16 mouse cellular contexts compared by ENCODE assay signal in genomic region chr6:67115505-67116303, GRCm38 (mm10).
DNase-seq lines count a peak whose midpoint lies in the region; ATAC-seq and TF ChIP-seq lines count a peak whose summit lies in the region.
"Had no signal": no experiment of that assay in that cellular context is flagged by ENCODE, and none has a peak within 500 bp of the region (broad histone marks: within the 10 kb centered on the region; RNA-seq: fewer than 3 reads in every experiment).

No protein-coding gene starts in this region.

- H3K4me2 ChIP-seq in hindbrain, embryonic 12.5 days (replicated peaks): no peak overlapping the region
- H3K4me2 ChIP-seq in midbrain, embryonic 12.5 days (replicated peaks): no peak overlapping the region
- no peak overlapping the region for H3K4me2 ChIP-seq in midbrain, embryonic 14.5 days (ENCODE audit: low read length)
- no peak overlapping the region for H3K4me2 ChIP-seq in myocyte (ENCODE audit: low read depth)
- H3K4me2 ChIP-seq: kidney, embryonic 15.5 days; neural tube, embryonic 15.5 days had no signal

- no peaks in the 10 kb centered on the region for H3K9me3 ChIP-seq in hindbrain, embryonic 12.5 days (replicated peaks)
- no peaks in the 10 kb centered on the region for H3K9me3 ChIP-seq in hindbrain, embryonic 10.5 days
- no peaks in the 10 kb centered on the region for H3K9me3 ChIP-seq in midbrain, embryonic 12.5 days
- H3K9me3 ChIP-seq in midbrain, embryonic 14.5 days (ENCODE audit: control insufficient read depth, low read length): no peaks in the 10 kb centered on the region
- H3K9me3 ChIP-seq: kidney, embryonic 15.5 days; megakaryocyte, embryonic 14.5 days; neural tube, embryonic 15.5 days had no signal

- no peak overlapping the region for H3K9ac ChIP-seq in hindbrain, embryonic 12.5 days
- H3K9ac ChIP-seq in midbrain, embryonic 12.5 days (replicated peaks): no peak overlapping the region
- no peak overlapping the region for H3K9ac ChIP-seq in midbrain, embryonic 14.5 days (replicated peaks; ENCODE audit: low read length)
- H3K9ac ChIP-seq: kidney, embryonic 15.5 days; neural tube, embryonic 15.5 days had no signal

- peak; percentile 19 to 56 for DNase-seq in cerebellum, postnatal 10 days
- no peak for DNase-seq in cerebellum, adult 8-10 months
- DNase-seq in hindbrain, embryonic 10.5 days (ENCODE audit: low spot score): no peak
- DNase-seq in midbrain, embryonic 14.5 days: no peak
- no peak for DNase-seq in spleen, postnatal 10 days (ENCODE audit: low spot score in 2 of 2)
- DNase-seq: adrenal gland, postnatal 36 days; layer of hippocampus, postnatal 36 days had no signal

- H3K27me3 ChIP-seq in hindbrain, embryonic 12.5 days: peaks cover 11% of the 10 kb centered on the region
- peaks cover 31% of the 10 kb centered on the region for H3K27me3 ChIP-seq in hindbrain, embryonic 10.5 days (ENCODE audit: insufficient read depth, poor library complexity, severe bottlenecking)
- peaks cover 13% of the 10 kb centered on the region for H3K27me3 ChIP-seq in midbrain, embryonic 12.5 days
- H3K27me3 ChIP-seq in midbrain, embryonic 14.5 days (ENCODE audit: control insufficient read depth, insufficient read depth, low read length): no peaks in the 10 kb centered on the region
- no peaks in the 10 kb centered on the region for H3K27me3 ChIP-seq in myocyte (ENCODE audit: control insufficient read depth, insufficient read depth, insufficient read length)

- no peak for TF ChIP-seq POLR2A in myocyte (IDR thresholded peaks at IDR 0.05; ENCODE audit: insufficient read length, low read depth)

- 32% methylated on average over 1 of the region's 1 CpGs for WGBS in hindbrain, embryonic 12.5 days
- WGBS in hindbrain, embryonic 10.5 days: 42% methylated on average over 1 of the region's 1 CpGs
- 35% methylated on average over 1 of the region's 1 CpGs for WGBS in midbrain, embryonic 12.5 days
- WGBS in midbrain, embryonic 14.5 days: 37% methylated on average over 1 of the region's 1 CpGs

- 0 out of 2 replicates have a peak, but pooled peaks have one; percentile 18 for ATAC-seq in hindbrain, embryonic 12.5 days (ENCODE audit: low FRiP score)
- ATAC-seq in midbrain, embryonic 12.5 days (ENCODE audit: low FRiP score, low read depth): peak; percentile 50; the same call in 1 of the 2 replicates
- no peak for ATAC-seq in midbrain, embryonic 14.5 days (ENCODE audit: low FRiP score, low TSS enrichment)
- ATAC-seq: activated CD4-positive, CD25-positive, alpha-beta regulatory T cell, adult 4 months; inflammation-experienced regulatory T-cells, adult 6 months; lung, postnatal 0 days had no signal

- peaks cover 7% of the 10 kb centered on the region for H3K4me1 ChIP-seq in hindbrain, embryonic 12.5 days
- peaks cover 16% of the 10 kb centered on the region; the same call in 1 of the 2 replicates for H3K4me1 ChIP-seq in hindbrain, embryonic 10.5 days (replicated peaks)
- 0 out of 2 replicates have a peak, but pooled peaks cover 10% of the 10 kb centered on the region for H3K4me1 ChIP-seq in midbrain, embryonic 12.5 days
- 0 out of 2 replicates have a peak, but pooled peaks cover 2% of the 10 kb centered on the region for H3K4me1 ChIP-seq in midbrain, embryonic 14.5 days (ENCODE audit: control insufficient read depth, insufficient read depth, low read length)
- H3K4me1 ChIP-seq: megakaryocyte, embryonic 14.5 days had no signal

- H3K4me3 ChIP-seq in hindbrain, embryonic 12.5 days: no peak overlapping the region
- H3K4me3 ChIP-seq in hindbrain, embryonic 10.5 days: no peak overlapping the region
- no peak overlapping the region for H3K4me3 ChIP-seq in midbrain, embryonic 12.5 days
- no peak overlapping the region for H3K4me3 ChIP-seq in midbrain, embryonic 14.5 days (replicated peaks; ENCODE audit: low read depth, low read length)
- H3K4me3 ChIP-seq in myocyte: no peak overlapping the region
- H3K4me3 ChIP-seq: kidney, embryonic 15.5 days; megakaryocyte, embryonic 14.5 days; neural tube, embryonic 15.5 days had no signal

- H3K27ac ChIP-seq in hindbrain, embryonic 12.5 days: no peak overlapping the region
- no peak overlapping the region for H3K27ac ChIP-seq in hindbrain, embryonic 10.5 days
- H3K27ac ChIP-seq in midbrain, embryonic 12.5 days (replicated peaks): no peak overlapping the region
- H3K27ac ChIP-seq in midbrain, embryonic 14.5 days (replicated peaks; ENCODE audit: low read depth, low read length): no peak overlapping the region
- H3K27ac ChIP-seq: kidney, embryonic 15.5 days; neural tube, embryonic 15.5 days had no signal

- H3K79me2 ChIP-seq in myocyte (ENCODE audit: control insufficient read depth, insufficient read depth): no peaks in the 10 kb centered on the region

- no peak overlapping the region for H3ac ChIP-seq in myocyte (ENCODE audit: control insufficient read depth, insufficient read length)

- no peaks in the 10 kb centered on the region for H3K36me3 ChIP-seq in hindbrain, embryonic 12.5 days
- no peaks in the 10 kb centered on the region for H3K36me3 ChIP-seq in hindbrain, embryonic 10.5 days
- no peaks in the 10 kb centered on the region for H3K36me3 ChIP-seq in midbrain, embryonic 12.5 days
- H3K36me3 ChIP-seq in midbrain, embryonic 14.5 days (ENCODE audit: control insufficient read depth, insufficient read depth, low read length): no peaks in the 10 kb centered on the region
- no peaks in the 10 kb centered on the region for H3K36me3 ChIP-seq in myocyte (ENCODE audit: control insufficient read depth, insufficient read depth)
- H3K36me3 ChIP-seq: kidney, embryonic 15.5 days; neural tube, embryonic 15.5 days had no signal

TF ChIP-seq in myocyte, 11 proteins besides CTCF, POLR2A, EP300 and RAD21:
- TF ChIP-seq TCF12 (IDR thresholded peaks at IDR 0.05; ENCODE audit: insufficient read depth, poor library complexity, severe bottlenecking) (no peak), REST (IDR thresholded peaks at IDR 0.05; ENCODE audit: insufficient read depth, insufficient read length) (no peak), USF1 (IDR thresholded peaks at IDR 0.05; ENCODE audit: low read depth) (no peak), E2F4 (IDR thresholded peaks at IDR 0.05; ENCODE audit: insufficient read depth) (no peak), MYOD1 (IDR thresholded peaks at IDR 0.05; ENCODE audit: control insufficient read depth in 1 of 3, insufficient read length in 2 of 3, low read depth in 2 of 3) (peak; percentile 4 to 75 (median 14)), TCF3 (IDR thresholded peaks at IDR 0.05; ENCODE audit: insufficient read length, low read depth) (no peak), MYOG (IDR thresholded peaks at IDR 0.05; ENCODE audit: control insufficient read depth in 1 of 3, insufficient read depth in 1 of 3, insufficient read length in 2 of 3, low read depth in 2 of 3) (peak in 2 of 3 experiments; percentile 35 to 68), MAX (IDR thresholded peaks at IDR 0.05; ENCODE audit: low read depth) (no peak), POLR2AphosphoS2 (IDR thresholded peaks at IDR 0.05; ENCODE audit: insufficient read length, low read depth) (no peak)

Comparison
In these comparisons a context has a peak if more than half of its experiments do, and no peak if none do; other contexts are left out.
1. DNase-seq: peak in cerebellum, postnatal 10 days (2 of 2); none in cerebellum, adult 8-10 months (single experiment), hindbrain, embryonic 10.5 days (single experiment), midbrain, embryonic 14.5 days (single experiment) and spleen, postnatal 10 days (0 of 2).